Mouse (Mus musculus) midbrain, postnatal 0 days (tissue): Measurements from ENCODE around the gene Adarb1. TPM values are rescaled to one million over a fixed set of nuclear protein-coding genes. Genes with fewer than 3 reads are reported as not detected.
A peak's percentile ranks its signal among the peaks of the same experiment; 100 is the strongest.

Experiments
- ATAC-seq: fragments of 200-750 bp; cut with Nextera tagmentation; 2 replicates; pipeline ENCODE4 v1.8.0; 2017; ENCODE audit warnings: moderate number of reproducible peaks, mild to moderate bottlenecking, moderate TSS enrichment, moderate library complexity; ENCODE audit not compliant: low FRiP score
- DNase-seq: peaks from one replicate; pipeline ENCODE4 v3.0.0-alpha.2; 2015; ENCODE audit warnings: low spot score
- H3K27ac ChIP-seq: fragments of 300-500 bp; sonication (generic); 2 replicates; pipeline ENCODE4 v1.5.1; 2014; ENCODE audit warnings: low read depth, mild to moderate bottlenecking, low read length, mixed read lengths
- H3K27me3 ChIP-seq: fragments of 300-500 bp; sonication (generic); 2 replicates; pipeline ENCODE4 v1.6.1; 2014; ENCODE audit warnings: low read length, control low read depth, mixed read lengths; ENCODE audit not compliant: insufficient read depth
- H3K36me3 ChIP-seq: fragments of 300-500 bp; sonication (generic); 2 replicates; pipeline ENCODE4 v1.6.1; 2014; ENCODE audit warnings: low read length, control low read depth, mixed read lengths; ENCODE audit not compliant: insufficient read depth
- H3K4me1 ChIP-seq: fragments of 300-500 bp; sonication (generic); 2 replicates; pipeline ENCODE4 v1.6.1; 2014; ENCODE audit warnings: mild to moderate bottlenecking, control low read depth, antibody characterized with exemption, low read length, mixed read lengths; ENCODE audit not compliant: insufficient read depth
- H3K4me2 ChIP-seq: fragments of 300-500 bp; sonication (generic); 2 replicates; pipeline ENCODE4 v1.6.1; 2014; ENCODE audit warnings: low read depth, mild to moderate bottlenecking, low read length, mixed read lengths; ENCODE audit not compliant: poor library complexity, severe bottlenecking
- H3K4me3 ChIP-seq: fragments of 300-500 bp; sonication (generic); 2 replicates; pipeline ENCODE4 v1.5.1; 2014; ENCODE audit warnings: low read depth, mild to moderate bottlenecking, low read length, moderate library complexity
- H3K9ac ChIP-seq: fragments of 300-500 bp; sonication (generic); replicated peaks from 2 replicates; pipeline ENCODE4 v1.6.1; 2014; ENCODE audit warnings: mild to moderate bottlenecking, low read length, moderate library complexity, mixed read lengths; ENCODE audit not compliant: poor library complexity, severe bottlenecking
- H3K9me3 ChIP-seq: fragments of 300-500 bp; sonication (generic); 2 replicates; pipeline ENCODE4 v1.6.1; 2016; ENCODE audit warnings: low read length, control low read depth
- CTCF ChIP-seq: IDR thresholded peaks from 2 replicates; pipeline ENCODE4 v1.5.1; 2016; ENCODE audit warnings: antibody characterized with exemption, mild to moderate bottlenecking
- WGBS: fragments of 180-500 bp; shearing (Covaris S2); extraction: QIAGEN DNeasy Blood & Tissue Kit; methylation state at CpG from one replicate; pipeline ENCODE4 v1.1.7; 2014; 5-methylcytosine and 5-hydroxymethylcytosine counted together
- polyA plus RNA-seq: library from polyadenylated mRNA; unstranded; fragments of >200 nt; fragmentation: Nextera tagmentation; extraction: Ambion mirVana; gene quantifications from 2 replicates; pipeline ENCODE4 v1.2.1, GENCODE M21; 2015
- total RNA-seq: library from RNA; depleted of rRNA; stranded (reverse); fragments of >200 nt; gene quantifications from 2 replicates; pipeline ENCODE4 v1.2.3, GENCODE M21; 2014

The Adarb1 gene
- total and polyA plus RNA-seq, 2 experiments from 2014 or later, result 16.1 to 50.4 TPM

DNA sequence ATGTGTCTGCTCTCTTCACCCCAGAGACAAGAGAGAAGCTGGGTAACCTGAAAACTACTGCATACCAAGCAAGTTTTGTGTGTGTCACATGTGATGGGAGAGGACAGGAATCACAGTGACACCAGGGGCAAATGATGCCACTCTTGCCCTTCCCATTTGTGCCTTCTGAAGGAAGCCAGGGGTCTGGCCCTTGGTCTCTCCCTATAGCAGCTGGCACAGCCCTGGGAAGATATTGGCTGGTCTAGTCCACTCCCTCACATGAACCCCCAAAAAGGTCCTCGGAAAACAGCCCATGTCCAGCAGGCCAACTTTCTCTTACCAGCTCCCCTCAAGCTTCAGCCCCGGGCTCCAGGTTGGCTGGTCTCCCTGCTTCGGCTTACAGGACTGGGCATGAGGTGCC is 113.7 kb downstream of the Adarb1 start:
- Histone ChIP-seq H3K36me3 (peaks cover 11% of the 10 kb centered on the region), H3K4me1 (no peaks in the 10 kb centered on the region), H3K9me3 (no peaks in the 10 kb centered on the region), H3K27ac (0 out of 2 replicates have a peak overlapping the region, but pooled peaks have one; percentile 57), H3K4me3 (no peak overlapping the region), H3K9ac (no peak overlapping the region), H3K4me2 (no peak overlapping the region), H3K27me3 (no peaks in the 10 kb centered on the region)
- ATAC-seq (no peak), DNase-seq (no peak)
- no peak for TF ChIP-seq CTCF
- WGBS, result 58% methylated on average over 3 of the region's 3 CpGs

- 86% methylated on average over 4 of the region's 4 CpGs for WGBS
- Histone ChIP-seq H3K27ac (no peak overlapping the region), H3K36me3 (peaks cover 25% of the 10 kb centered on the region), H3K27me3 (no peaks in the 10 kb centered on the region), H3K4me2 (no peak overlapping the region), H3K9ac (no peak overlapping the region), H3K4me3 (no peak overlapping the region), H3K9me3 (no peaks in the 10 kb centered on the region), H3K4me1 (no peaks in the 10 kb centered on the region)
- no peak for TF ChIP-seq CTCF
- DNase-seq (no peak), ATAC-seq (no peak)
Observed at GRCm38 (mm10) chr10:77300934-77301297, 117.2 kb downstream of the Adarb1 start.

- Histone ChIP-seq H3K4me3 (no peak overlapping the region), H3K9ac (no peak overlapping the region), H3K9me3 (no peaks in the 10 kb centered on the region), H3K4me2 (no peak overlapping the region), H3K4me1 (no peaks in the 10 kb centered on the region), H3K36me3 (peaks cover 29% of the 10 kb centered on the region), H3K27me3 (no peaks in the 10 kb centered on the region), H3K27ac (no peak overlapping the region)
- WGBS, result 85% methylated on average over 8 of the region's 8 CpGs
- TF ChIP-seq CTCF, result no peak
- DNase-seq (no peak), ATAC-seq (no peak)
Observed at GRCm38 (mm10) chr10:77300237-77300933, 117.7 kb downstream of the Adarb1 start.

- H3K27me3 ChIP-seq, result no peaks in the 10 kb centered on the region
- no peaks in the 10 kb centered on the region for H3K4me1 ChIP-seq
- no peak for TF ChIP-seq CTCF
- ATAC-seq (no peak), DNase-seq (no peak)
- no peak overlapping the region for H3K4me3 ChIP-seq
- H3K36me3 ChIP-seq, result peaks cover 40% of the 10 kb centered on the region
- H3K9me3 ChIP-seq, result no peaks in the 10 kb centered on the region
- no peak overlapping the region for H3K9ac ChIP-seq
- H3K4me2 ChIP-seq, result no peak overlapping the region
- H3K27ac ChIP-seq, result no peak overlapping the region
- WGBS, result 84% methylated on average over 2 of the region's 2 CpGs
Observed at GRCm38 (mm10) chr10:77299194-77299593, 118.9 kb downstream of the Adarb1 start.

DNA sequence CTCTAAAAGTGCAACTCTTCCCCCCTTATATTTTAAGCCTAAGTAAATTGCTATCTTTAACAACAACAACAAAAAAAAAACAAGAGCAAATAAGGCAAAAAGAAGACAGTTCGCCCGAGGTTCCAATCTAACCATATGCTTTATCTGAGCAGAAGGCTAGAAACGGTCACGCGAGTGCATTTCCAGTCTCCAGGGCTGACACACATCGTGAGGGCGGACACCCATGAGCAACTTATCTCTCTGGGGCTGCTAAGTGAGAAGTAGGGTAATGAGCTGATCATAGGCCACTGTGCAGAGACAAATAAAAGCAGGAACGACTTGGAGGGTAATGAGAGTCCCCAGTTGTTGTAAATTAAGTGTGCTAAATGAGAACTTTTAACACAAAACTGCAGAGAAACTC is 119.4 kb downstream of the Adarb1 start:
- no peak for DNase-seq
- Histone ChIP-seq H3K27me3 (no peaks in the 10 kb centered on the region), H3K36me3 (peaks cover 41% of the 10 kb centered on the region), H3K4me1 (no peaks in the 10 kb centered on the region), H3K4me3 (no peak overlapping the region), H3K9me3 (no peaks in the 10 kb centered on the region), H3K4me2 (no peak overlapping the region), H3K9ac (no peak overlapping the region), H3K27ac (no peak overlapping the region)
- ATAC-seq, result no peak
- no peak for TF ChIP-seq CTCF
- WGBS, result 86% methylated on average over 8 of the region's 8 CpGs

- 91% methylated on average over 12 of the region's 12 CpGs for WGBS
Observed at GRCm38 (mm10) chr10:77294691-77295090, 123.4 kb downstream of the Adarb1 start.

More at GRCm38 (mm10) chr10:77294691-77295090, 123.4 kb downstream of the Adarb1 start:
- H3K4me1 ChIP-seq, result no peaks in the 10 kb centered on the region
- no peaks in the 10 kb centered on the region for H3K27me3 ChIP-seq
- no peaks in the 10 kb centered on the region for H3K9me3 ChIP-seq
- peaks cover 39% of the 10 kb centered on the region for H3K36me3 ChIP-seq
- TF ChIP-seq CTCF, result no peak
- no peak for DNase-seq
- H3K4me3 ChIP-seq, result no peak overlapping the region
- ATAC-seq, result no peak
- no peak overlapping the region for H3K27ac ChIP-seq
- H3K4me2 ChIP-seq, result no peak overlapping the region
- H3K9ac ChIP-seq, result no peak overlapping the region
